Mouse (Mus musculus) thymus, postnatal 25 days (tissue): Measurements from ENCODE around the gene Exoc3l2.

Experiments used
- DNase-seq: peaks from one replicate; pipeline ENCODE4 v3.0.0; 2022

The Exoc3l2 gene

GRCm38 (mm10) chr7:19462884-19463381, at the start of gene Exoc3l2:
Gene Exoc3l2, plus strand, starts transcription at chr7:19463331.
- DNase-seq, result no peak

GRCm38 (mm10) chr7:19413525-19413924, 49.6 kb upstream of the Exoc3l2 start:
- no peak for DNase-seq

GRCm38 (mm10) chr7:19416590-19416989, 46.5 kb upstream of the Exoc3l2 start:
- DNase-seq, result no peak

GRCm38 (mm10) chr7:19420121-19420520, 43.0 kb upstream of the Exoc3l2 start:
- DNase-seq, result peak; percentile 23

GRCm38 (mm10) chr7:19420821-19421636, 42.1 kb upstream of the Exoc3l2 start:
- DNase-seq, result peak; percentile 87

GRCm38 (mm10) chr7:19423083-19423482, 40.0 kb upstream of the Exoc3l2 start:
- DNase-seq, result no peak

GRCm38 (mm10) chr7:19424051-19424450, 39.1 kb upstream of the Exoc3l2 start:
- DNase-seq, result no peak

- no peak for DNase-seq
These were observed 36.8 kb upstream of the Exoc3l2 start for GRCm38 (mm10) chr7:19426349-19426748.

GRCm38 (mm10) chr7:19426888-19427287, 36.2 kb upstream of the Exoc3l2 start:
- no peak for DNase-seq

GRCm38 (mm10) chr7:19427999-19428650, 35.0 kb upstream of the Exoc3l2 start:
- no peak for DNase-seq

GRCm38 (mm10) chr7:19429726-19430125, 33.4 kb upstream of the Exoc3l2 start:
- no peak for DNase-seq

GRCm38 (mm10) chr7:19430402-19430801, 32.7 kb upstream of the Exoc3l2 start:
- DNase-seq, result no peak

- DNase-seq, result peak; percentile 16
These were observed 30.7 kb upstream of the Exoc3l2 start for GRCm38 (mm10) chr7:19432475-19432874.

- DNase-seq, result no peak
These were observed 26.9 kb upstream of the Exoc3l2 start for GRCm38 (mm10) chr7:19436276-19436675.

GRCm38 (mm10) chr7:19437048-19437447, 26.1 kb upstream of the Exoc3l2 start:
- DNase-seq, result no peak

- no peak for DNase-seq
These were observed 21.6 kb upstream of the Exoc3l2 start for GRCm38 (mm10) chr7:19441448-19442091.

- peak; percentile 71 for DNase-seq
These were observed 19.8 kb upstream of the Exoc3l2 start for GRCm38 (mm10) chr7:19443344-19443743.

- no peak for DNase-seq
These were observed 18.3 kb upstream of the Exoc3l2 start for GRCm38 (mm10) chr7:19444801-19445200.

GRCm38 (mm10) chr7:19447689-19448088, 15.4 kb upstream of the Exoc3l2 start:
- DNase-seq, result no peak

GRCm38 (mm10) chr7:19449165-19449564, 14.0 kb upstream of the Exoc3l2 start:
- DNase-seq, result no peak

- DNase-seq, result no peak
These were observed 7.9 kb upstream of the Exoc3l2 start for GRCm38 (mm10) chr7:19455186-19455585.

GRCm38 (mm10) chr7:19455819-19456495, 7.2 kb upstream of the Exoc3l2 start:
- DNase-seq, result no peak

GRCm38 (mm10) chr7:19456628-19457027, 6.5 kb upstream of the Exoc3l2 start:
- DNase-seq, result no peak
